ENCODE assay signal across 9 mouse cellular contexts in the genomic region with DNA sequence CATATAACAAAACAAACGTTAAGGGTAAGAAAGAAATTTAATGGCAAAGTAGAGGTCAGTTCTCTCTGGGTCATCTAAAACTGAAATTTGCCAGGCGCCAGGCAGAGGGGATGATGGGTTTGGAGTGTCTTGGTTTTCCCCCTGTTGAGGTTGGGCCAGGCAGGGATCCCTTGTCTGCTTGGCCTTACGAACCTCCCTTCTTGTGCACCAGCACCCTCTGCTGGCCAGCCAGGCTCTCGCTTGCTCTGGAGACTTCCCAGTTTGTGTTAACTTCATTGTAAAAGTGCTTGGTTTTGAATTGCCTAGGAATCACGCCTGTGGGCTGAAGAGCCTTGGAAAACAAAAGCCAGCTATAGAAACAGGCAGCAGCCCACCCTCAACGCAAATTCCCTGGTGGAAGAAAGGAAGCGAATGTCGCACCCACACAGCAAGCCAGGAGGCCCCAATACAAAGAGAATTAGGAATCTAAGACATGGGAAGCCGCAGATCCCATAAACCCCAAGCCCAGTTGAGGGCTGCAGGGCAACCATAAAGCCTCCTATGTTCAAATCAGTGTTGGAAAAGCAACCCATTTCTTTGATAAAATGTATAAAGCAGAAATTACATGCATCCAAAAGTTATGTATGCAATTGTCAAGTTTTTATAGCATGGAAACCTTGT. TPM values are rescaled to one million over a fixed set of nuclear protein-coding genes. Genes with fewer than 3 reads are reported as not detected.
DNase-seq lines count a peak whose midpoint lies in the region; ATAC-seq and TF ChIP-seq lines count a peak whose summit lies in the region.
"Had no signal": no experiment of that assay in that cellular context is flagged by ENCODE, and none has a peak within 500 bp of the region (broad histone marks: within the 10 kb centered on the region; RNA-seq: fewer than 3 reads in every experiment).

No protein-coding gene starts in this region.

- TF ChIP-seq POLR2A in heart, adult 2 months (IDR thresholded peaks at IDR 0.05; ENCODE audit: insufficient read depth, low read depth, low read length) = no peak

- H3K4me1 ChIP-seq in embryonic facial prominence, embryonic 10.5 days = peaks cover 2% of the 10 kb centered on the region; the same call in 1 of the 2 replicates
- H3K4me1 ChIP-seq in heart, adult 2 months (ENCODE audit: control insufficient read depth, insufficient read depth, low read length) = no peaks in the 10 kb centered on the region
- H3K4me1 ChIP-seq in kidney, embryonic 14.5 days (ENCODE audit: control insufficient read depth, insufficient read depth, low read length) = no peaks in the 10 kb centered on the region
- no peaks in the 10 kb centered on the region for H3K4me1 ChIP-seq in liver, embryonic 14.5 days (replicated peaks; ENCODE audit: control insufficient read depth in 2 of 2, insufficient read depth in 2 of 2, low read length in 1 of 2)
- H3K4me1 ChIP-seq in neural tube, embryonic 11.5 days (ENCODE audit: control insufficient read depth, insufficient read depth, low read length) = no peaks in the 10 kb centered on the region
- H3K4me1 ChIP-seq: embryonic facial prominence, embryonic 15.5 days had no signal

- H3K27me3 ChIP-seq in C2C12 (ENCODE audit: control insufficient read depth, insufficient read depth, insufficient read length) = no peaks in the 10 kb centered on the region
- H3K27me3 ChIP-seq in embryonic facial prominence, embryonic 10.5 days (replicated peaks; ENCODE audit: low read depth, poor library complexity, severe bottlenecking) = no peaks in the 10 kb centered on the region
- no peaks in the 10 kb centered on the region for H3K27me3 ChIP-seq in heart, adult 2 months (ENCODE audit: control insufficient read depth, insufficient read depth, low read length)
- no peaks in the 10 kb centered on the region for H3K27me3 ChIP-seq in kidney, embryonic 14.5 days (ENCODE audit: control insufficient read depth, insufficient read depth, low read length)
- H3K27me3 ChIP-seq in liver, embryonic 14.5 days (ENCODE audit: control insufficient read depth, insufficient read depth, low read length) = no peaks in the 10 kb centered on the region
- H3K27me3 ChIP-seq in neural tube, embryonic 11.5 days (ENCODE audit: control insufficient read depth, insufficient read depth, low read length) = no peaks in the 10 kb centered on the region
- H3K27me3 ChIP-seq: embryonic facial prominence, embryonic 15.5 days had no signal

- H3K79me3 ChIP-seq in C2C12 (ENCODE audit: low read depth) = no peaks in the 10 kb centered on the region

- H3K4me3 ChIP-seq in C2C12 (ENCODE audit: insufficient read depth, poor library complexity, severe bottlenecking) = no peak overlapping the region
- H3K4me3 ChIP-seq in embryonic facial prominence, embryonic 10.5 days = no peak overlapping the region
- H3K4me3 ChIP-seq in heart, adult 2 months = no peak overlapping the region
- H3K4me3 ChIP-seq in kidney, embryonic 14.5 days (ENCODE audit: low read length) = no peak overlapping the region
- no peak overlapping the region for H3K4me3 ChIP-seq in liver, embryonic 14.5 days (ENCODE audit: insufficient read depth in 1 of 2, low read depth in 2 of 2, low read length in 2 of 2)
- H3K4me3 ChIP-seq in neural tube, embryonic 11.5 days (ENCODE audit: low read depth, low read length) = no peak overlapping the region
- H3K4me3 ChIP-seq: embryonic facial prominence, embryonic 15.5 days had no signal

- DNase-seq in adrenal gland, postnatal 10 days = peak; percentile 91
- peak; percentile 85 for DNase-seq in embryonic facial prominence, embryonic 10.5 days (ENCODE audit: low spot score)
- peak; percentile 68 to 85 for DNase-seq in heart, adult 2 months
- peak in 2 of 3 experiments; percentile 23 to 30 for DNase-seq in liver, embryonic 14.5 days (ENCODE audit: low read depth in 3 of 3, low spot score in 3 of 3)
- DNase-seq in neural tube, embryonic 11.5 days (ENCODE audit: low spot score) = peak; percentile 87
- peak; percentile 93 for DNase-seq in testis, postnatal 10 days (ENCODE audit: low spot score)

- H3K27ac ChIP-seq in embryonic facial prominence, embryonic 10.5 days (replicated peaks) = no peak overlapping the region
- no peak overlapping the region for H3K27ac ChIP-seq in heart, adult 2 months
- no peak overlapping the region for H3K27ac ChIP-seq in kidney, embryonic 14.5 days (ENCODE audit: low read depth, low read length)
- H3K27ac ChIP-seq in liver, embryonic 14.5 days = no peak overlapping the region
- no peak overlapping the region for H3K27ac ChIP-seq in neural tube, embryonic 11.5 days (ENCODE audit: low read depth, low read length)
- H3K27ac ChIP-seq: embryonic facial prominence, embryonic 15.5 days had no signal

- TF ChIP-seq CTCF in C2C12 (IDR thresholded peaks at IDR 0.05; ENCODE audit: control insufficient read depth, insufficient read depth, insufficient read length) = peak; percentile 76
- peak; percentile 97 for TF ChIP-seq CTCF in heart, adult 2 months (IDR thresholded peaks at IDR 0.05)
- peak; percentile 86 for TF ChIP-seq CTCF in liver, embryonic 14.5 days (IDR thresholded peaks at IDR 0.05; ENCODE audit: low read depth)

- no peaks in the 10 kb centered on the region for H3K9me3 ChIP-seq in embryonic facial prominence, embryonic 10.5 days
- no peaks in the 10 kb centered on the region for H3K9me3 ChIP-seq in kidney, embryonic 14.5 days (ENCODE audit: control insufficient read depth, low read length)
- H3K9me3 ChIP-seq in liver, embryonic 14.5 days (ENCODE audit: control insufficient read depth, low read length) = no peaks in the 10 kb centered on the region
- no peaks in the 10 kb centered on the region for H3K9me3 ChIP-seq in neural tube, embryonic 11.5 days (ENCODE audit: control insufficient read depth, low read length)
- H3K9me3 ChIP-seq: embryonic facial prominence, embryonic 15.5 days had no signal

- H3K4me2 ChIP-seq in kidney, embryonic 14.5 days (replicated peaks; ENCODE audit: low read depth, low read length) = no peak overlapping the region
- H3K4me2 ChIP-seq in liver, embryonic 14.5 days (ENCODE audit: low read depth) = no peak overlapping the region
- H3K4me2 ChIP-seq in neural tube, embryonic 11.5 days (ENCODE audit: low read depth) = no peak overlapping the region
- H3K4me2 ChIP-seq: embryonic facial prominence, embryonic 15.5 days had no signal

- no peaks in the 10 kb centered on the region for H3K79me2 ChIP-seq in C2C12 (ENCODE audit: control insufficient read depth, insufficient read depth)
- H3K79me2 ChIP-seq in heart, adult 2 months (replicated peaks; ENCODE audit: control insufficient read depth, insufficient read depth, low read length) = no peaks in the 10 kb centered on the region

- no peak overlapping the region for H3ac ChIP-seq in C2C12 (ENCODE audit: control insufficient read depth, insufficient read length, low read depth)

- ATAC-seq in kidney, embryonic 14.5 days (ENCODE audit: low FRiP score, low TSS enrichment) = peak; percentile 90
- no peak for ATAC-seq in liver, embryonic 14.5 days (ENCODE audit: insufficient read depth)
- ATAC-seq in neural tube, embryonic 11.5 days (ENCODE audit: insufficient read depth, low FRiP score, low TSS enrichment) = peak; percentile 74

- 15% methylated on average over 9 of the region's 9 CpGs for WGBS in embryonic facial prominence, embryonic 10.5 days
- 20% methylated on average over 9 of the region's 9 CpGs for WGBS in heart, adult 2 months
- WGBS in kidney, embryonic 14.5 days = 11% methylated on average over 9 of the region's 9 CpGs
- 18% methylated on average over 9 of the region's 9 CpGs for WGBS in liver, embryonic 14.5 days (ENCODE audit: insufficient replicate concordance)
- 12% methylated on average over 9 of the region's 9 CpGs for WGBS in neural tube, embryonic 11.5 days

- no peak for TF ChIP-seq EP300 in heart, adult 2 months (IDR thresholded peaks at IDR 0.05; ENCODE audit: insufficient read depth, low read depth, low read length)
- TF ChIP-seq EP300 in liver, embryonic 14.5 days (IDR thresholded peaks at IDR 0.05; ENCODE audit: low read depth) = no peak

- intact Hi-C loops in heart, adult 2 months (cut with DNase I) = loop anchor here (2.0 kb wide), 2 partner anchors 144 to 190 kb away; no protein-coding TSS in a partner anchor

- no peaks in the 10 kb centered on the region for H3K36me3 ChIP-seq in C2C12 (ENCODE audit: control insufficient read depth, insufficient read depth)
- no peaks in the 10 kb centered on the region for H3K36me3 ChIP-seq in embryonic facial prominence, embryonic 10.5 days (replicated peaks)
- H3K36me3 ChIP-seq in heart, adult 2 months (ENCODE audit: control insufficient read depth, insufficient read depth, low read length) = no peaks in the 10 kb centered on the region
- no peaks in the 10 kb centered on the region for H3K36me3 ChIP-seq in kidney, embryonic 14.5 days (ENCODE audit: control insufficient read depth, insufficient read depth, low read length)
- no peaks in the 10 kb centered on the region for H3K36me3 ChIP-seq in liver, embryonic 14.5 days (replicated peaks; ENCODE audit: control insufficient read depth, insufficient read depth, low read depth)
- H3K36me3 ChIP-seq in neural tube, embryonic 11.5 days (ENCODE audit: control insufficient read depth, insufficient read depth, low read length) = no peaks in the 10 kb centered on the region
- H3K36me3 ChIP-seq: embryonic facial prominence, embryonic 15.5 days had no signal

- no peak overlapping the region for H3K9ac ChIP-seq in heart, adult 2 months (ENCODE audit: low read depth, low read length)
- H3K9ac ChIP-seq in kidney, embryonic 14.5 days (ENCODE audit: low read depth, low read length) = no peak overlapping the region
- no peak overlapping the region for H3K9ac ChIP-seq in liver, embryonic 14.5 days (replicated peaks)
- H3K9ac ChIP-seq in neural tube, embryonic 11.5 days (ENCODE audit: low read length) = no peak overlapping the region
- H3K9ac ChIP-seq: embryonic facial prominence, embryonic 15.5 days had no signal

RNA-seq across cellular contexts. Expression of a gene that starts 20.0 kb away (rescaled TPM):
- not detected for polyA plus RNA-seq in C2C12 (2012; fragmentation: generic; extraction: Trizol)
- total RNA-seq in adrenal gland, postnatal 10 days (2021) = not detected
- 0.33 TPM in 1 of 2 replicates, not detected in the other for polyA plus RNA-seq in embryonic facial prominence, embryonic 10.5 days (2016; fragmentation: Nextera tagmentation; extraction: Ambion mirVana)
- total RNA-seq in heart, adult 2 months (2021) = under 1 TPM in 1 of 2 experiments, not detected in 1; 0.32 TPM
- not detected in 2 replicates for polyA plus RNA-seq in heart, adult 2 months (2012; rRNA removed)
- 0.51 and 0.72 TPM in 2 replicates for polyA plus RNA-seq in kidney, embryonic 14.5 days (2014; fragmentation: Nextera tagmentation; extraction: Ambion mirVana)
- not detected in 2 replicates for polyA plus RNA-seq in liver, embryonic 14.5 days (2012; rRNA removed)
- polyA plus RNA-seq in liver, embryonic 14.5 days (2014; fragmentation: Nextera tagmentation; extraction: Ambion mirVana) = not detected in 2 replicates
- 0.49 TPM in 1 of 2 replicates, not detected in the other for polyA plus RNA-seq in neural tube, embryonic 11.5 days (2014; fragmentation: Nextera tagmentation; extraction: Ambion mirVana)

RNA-seq across cellular contexts. Expression of a gene that starts 22.5 kb away (rescaled TPM):
- polyA plus RNA-seq in C2C12 (2012; fragmentation: generic; extraction: Trizol) = 0.89 TPM
- 1 to 10 TPM; 5.5 to 6.1 TPM for total RNA-seq in adrenal gland, postnatal 10 days (2021)
- polyA plus RNA-seq in embryonic facial prominence, embryonic 10.5 days (2016; fragmentation: Nextera tagmentation; extraction: Ambion mirVana) = 0.57 and 0.81 TPM in 2 replicates
- total RNA-seq in heart, adult 2 months (2021) = 1 to 10 TPM; 3.0 to 3.1 TPM
- polyA plus RNA-seq in heart, adult 2 months (2012; rRNA removed) = 0.86 and 1.5 TPM in 2 replicates
- 4.7 and 5.7 TPM in 2 replicates for polyA plus RNA-seq in kidney, embryonic 14.5 days (2014; fragmentation: Nextera tagmentation; extraction: Ambion mirVana)
- polyA plus RNA-seq in liver, embryonic 14.5 days (2012; rRNA removed) = 0.05 and 0.12 TPM in 2 replicates
- polyA plus RNA-seq in liver, embryonic 14.5 days (2014; fragmentation: Nextera tagmentation; extraction: Ambion mirVana) = 0.05 and 0.09 TPM in 2 replicates
- 2.6 and 3.1 TPM in 2 replicates for polyA plus RNA-seq in neural tube, embryonic 11.5 days (2014; fragmentation: Nextera tagmentation; extraction: Ambion mirVana)

Comparison
In these comparisons a context has a peak if more than half of its experiments do, and no peak if none do; other contexts are left out.
1. DNase-seq: peak in every context shown above with its lines; median percentile 93 in testis, postnatal 10 days; 91 in adrenal gland, postnatal 10 days; 87 in neural tube, embryonic 11.5 days; 85 in embryonic facial prominence, embryonic 10.5 days; 76 in heart, adult 2 months; 26 in liver, embryonic 14.5 days.